Mouse (Mus musculus) forebrain, embryonic 14.5 days (tissue): ENCODE results near the gene Acot3. TPM values are rescaled to one million over a fixed set of nuclear protein-coding genes. Genes with fewer than 3 reads are reported as not detected.
"Not testable (repeated sequence)": the region's sequence is repeated elsewhere in the genome, so short reads cannot be mapped to it uniquely, and the experiment has no call there.

Experiments used
- ATAC-seq: fragments of 200-750 bp; cut with Nextera tagmentation; 2 replicates; pipeline ENCODE4 v1.8.0; 2017; ENCODE audit warnings: mild to moderate bottlenecking, moderate library complexity
- DNase-seq: peaks from one replicate; pipeline ENCODE4 v3.0.0-alpha.2; 2015; ENCODE audit warnings: low spot score
- H3K27ac ChIP-seq: fragments of 300-500 bp; sonication (generic); 2 replicates; pipeline ENCODE4 v1.5.1; 2014; ENCODE audit warnings: low read depth, mild to moderate bottlenecking, control low read depth, low read length, moderate library complexity
- H3K27me3 ChIP-seq: fragments of 300-500 bp; sonication (generic); replicated peaks from 2 replicates; pipeline ENCODE4 v1.6.1; 2014; ENCODE audit warnings: low read length, control low read depth, mixed read lengths; ENCODE audit not compliant: control insufficient read depth, insufficient read depth
- H3K36me3 ChIP-seq: fragments of 300-500 bp; sonication (generic); 2 replicates; pipeline ENCODE4 v1.6.1; 2014; ENCODE audit warnings: low read length, control low read depth; ENCODE audit not compliant: control insufficient read depth, insufficient read depth
- H3K4me1 ChIP-seq: fragments of 300-500 bp; sonication (generic); 2 replicates; pipeline ENCODE4 v1.6.1; 2014; ENCODE audit warnings: antibody characterized with exemption, low read length, control low read depth; ENCODE audit not compliant: control insufficient read depth, insufficient read depth
- H3K4me2 ChIP-seq: fragments of 300-500 bp; sonication (generic); 2 replicates; pipeline ENCODE4 v1.6.1; 2014; ENCODE audit warnings: mild to moderate bottlenecking, control low read depth, low read length
- H3K4me3 ChIP-seq: fragments of 300-500 bp; sonication (generic); 2 replicates; pipeline ENCODE4 v1.5.1; 2014; ENCODE audit warnings: low read depth, low read length, control low read depth
- H3K9ac ChIP-seq: fragments of 300-500 bp; sonication (generic); 2 replicates; pipeline ENCODE4 v1.6.1; 2014; ENCODE audit warnings: mild to moderate bottlenecking, low read length, control low read depth, moderate library complexity
- H3K9me3 ChIP-seq: fragments of 300-500 bp; sonication (generic); replicated peaks from 2 replicates; pipeline ENCODE4 v1.6.1; 2016; ENCODE audit warnings: low read length, control low read depth, mixed read lengths; ENCODE audit not compliant: control insufficient read depth
- WGBS: fragments of 180-500 bp; shearing (Covaris S2); extraction: QIAGEN DNeasy Blood & Tissue Kit; methylation state at CpG from one replicate; pipeline ENCODE4 v1.1.7; 2014; 5-methylcytosine and 5-hydroxymethylcytosine counted together
- polyA plus RNA-seq: library from polyadenylated mRNA; unstranded; fragments of >200 nt; fragmentation: Nextera tagmentation; extraction: Ambion mirVana; gene quantifications from 2 replicates; pipeline ENCODE4 v1.2.1, GENCODE M21; 2014

Gene Acot3
- polyA plus RNA-seq, 1 experiment from 2014 or later: 0.34 TPM

- H3K4me1 ChIP-seq, H3K9me3 ChIP-seq, H3K36me3 ChIP-seq, H3K27me3 ChIP-seq, H3K27ac ChIP-seq: not testable (repeated sequence)
- DNase-seq (peak; percentile 70), ATAC-seq (peak; percentile 79)
- H3K9ac ChIP-seq: peak within 1 kb of the TSS; percentile 70
- peak within 1 kb of the TSS; percentile 49 for H3K4me3 ChIP-seq
- peak within 1 kb of the TSS; percentile 70 for H3K4me2 ChIP-seq
- WGBS: under 1% methylated on average over 64 of the region's 80 CpGs
These were observed 48.9 kb downstream of the Acot3 start, which contains the start of gene Acot6 for GRCm38 (mm10) chr12:84100604-84101492. Acot6 (plus strand) TSS chr12:84100654.

DNA sequence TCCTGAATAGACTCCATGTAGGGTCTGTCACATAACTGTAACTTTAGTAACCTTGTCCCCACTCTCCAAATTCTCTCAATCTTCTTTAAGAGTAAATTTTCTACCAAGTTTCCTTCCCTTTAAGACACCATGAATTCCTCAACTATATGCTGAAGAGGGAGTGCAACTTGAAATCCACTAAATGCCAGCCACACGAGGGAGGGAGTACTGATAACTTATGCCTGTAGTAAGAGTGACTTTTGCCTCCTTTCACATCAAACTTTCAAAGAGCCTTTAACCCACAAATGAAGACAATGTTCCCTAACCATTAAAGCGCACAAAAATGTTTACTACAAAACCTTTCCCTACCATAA, 49.5 kb downstream of the Acot3 start:
- ATAC-seq (no peak), DNase-seq (no peak)
- Histone ChIP-seq H3K9ac (no peak overlapping the region; the same call in 1 of the 2 replicates), H3K4me3 (peak overlapping the region; percentile 49), H3K27ac (no peak overlapping the region), H3K4me1 (no peaks in the 10 kb centered on the region), H3K27me3 (no peaks in the 10 kb centered on the region), H3K9me3 (no peaks in the 10 kb centered on the region), H3K4me2 (peak overlapping the region; percentile 70), H3K36me3 (no peaks in the 10 kb centered on the region)
- WGBS: 53% methylated on average over 2 of the region's 2 CpGs

DNA sequence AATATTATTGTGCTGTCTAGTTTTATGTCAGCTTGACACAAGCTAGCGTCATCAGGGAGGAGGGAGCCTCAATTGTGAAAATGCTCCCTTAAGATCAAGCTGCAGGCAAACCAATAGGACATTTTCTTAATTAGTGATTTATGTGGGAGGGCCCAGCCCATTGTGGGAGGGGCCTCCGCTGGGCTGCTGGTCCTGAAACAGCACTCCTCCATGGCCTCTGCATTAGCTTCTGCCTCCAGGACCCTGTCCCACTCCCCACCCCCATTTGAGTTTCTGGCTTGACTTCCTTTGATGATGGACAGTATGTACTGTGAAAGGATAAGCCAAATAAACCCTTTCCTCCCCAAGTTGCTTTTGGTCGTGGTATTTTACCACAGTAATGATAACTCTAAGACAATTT, 55.1 kb downstream of the Acot3 start:
- H3K27ac ChIP-seq: no peak overlapping the region
- no peak for DNase-seq
- no peak for ATAC-seq
- no peaks in the 10 kb centered on the region for H3K9me3 ChIP-seq
- no peak overlapping the region for H3K4me3 ChIP-seq
- no peaks in the 10 kb centered on the region for H3K27me3 ChIP-seq
- H3K36me3 ChIP-seq: no peaks in the 10 kb centered on the region
- H3K4me1 ChIP-seq: no peaks in the 10 kb centered on the region
- no peak overlapping the region for H3K9ac ChIP-seq
- H3K4me2 ChIP-seq: no peak overlapping the region
- WGBS: 82% methylated on average over 3 of the region's 3 CpGs

DNA sequence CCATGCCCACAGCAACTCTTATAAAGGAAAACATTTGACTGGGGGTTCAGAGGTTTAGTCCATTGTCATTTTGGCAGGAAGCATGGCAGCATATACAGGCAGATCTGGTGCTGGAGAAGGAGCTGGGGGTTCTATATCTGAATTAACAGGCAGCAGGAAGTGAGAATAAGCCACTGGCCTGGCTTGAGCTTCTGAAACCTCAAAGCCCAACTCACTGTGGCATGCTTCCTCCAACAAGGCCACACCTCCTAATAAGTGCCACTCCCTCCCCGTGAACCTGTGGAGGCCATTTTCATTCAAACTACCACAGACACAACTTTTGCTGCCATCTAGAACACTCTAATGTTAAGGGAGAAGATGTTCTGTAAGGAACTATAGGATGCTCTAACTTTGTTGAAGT, 55.7 kb downstream of the Acot3 start:
- no peak overlapping the region for H3K4me2 ChIP-seq
- ATAC-seq (no peak), DNase-seq (no peak)

GRCm38 (mm10) chr12:84109924-84110323, 58.0 kb downstream of the Acot3 start:
- peaks cover 1% of the 10 kb centered on the region for H3K4me1 ChIP-seq
- WGBS: 69% methylated on average over 1 of the region's 1 CpGs
- H3K27me3 ChIP-seq: no peaks in the 10 kb centered on the region
- H3K9ac ChIP-seq: no peak overlapping the region
- DNase-seq (no peak), ATAC-seq (no peak)
- H3K27ac ChIP-seq: no peak overlapping the region
- no peak overlapping the region for H3K4me3 ChIP-seq
- H3K36me3 ChIP-seq: no peaks in the 10 kb centered on the region
- H3K4me2 ChIP-seq: no peak overlapping the region
- no peaks in the 10 kb centered on the region for H3K9me3 ChIP-seq

More for the DNA sequence above, 55.7 kb downstream of the Acot3 start:
- Histone ChIP-seq H3K27ac (no peak overlapping the region), H3K27me3 (no peaks in the 10 kb centered on the region), H3K9me3 (no peaks in the 10 kb centered on the region), H3K4me3 (no peak overlapping the region), H3K4me1 (no peaks in the 10 kb centered on the region), H3K36me3 (no peaks in the 10 kb centered on the region), H3K9ac (no peak overlapping the region)
- 74% methylated on average over 1 of the region's 1 CpGs for WGBS

Other genes starting within 250 kb of the Acot3 start
- gene Numb, start 130.2 kb upstream of the Acot3 start, polyA plus RNA-seq: 12.9 and 16.2 TPM in 2 replicates
- gene Riox1, start 101.5 kb upstream of the Acot3 start, polyA plus RNA-seq: 8.7 and 9.9 TPM in 2 replicates
- not detected in 2 replicates for gene Heatr4, start 67.3 kb upstream of the Acot3 start, polyA plus RNA-seq
- gene Acot2, start 64.3 kb upstream of the Acot3 start, polyA plus RNA-seq: 4.3 and 5.6 TPM in 2 replicates
- 81.2 and 83.6 TPM in 2 replicates for gene Acot1, start 42.7 kb upstream of the Acot3 start, polyA plus RNA-seq
- 0.14 and 0.22 TPM in 2 replicates for gene Acot4, start 13.8 kb upstream of the Acot3 start, polyA plus RNA-seq
- not detected in 2 replicates for gene Gm49366, start 13.2 kb upstream of the Acot3 start, polyA plus RNA-seq
- not detected in 2 replicates for gene Acot5, start 17.2 kb downstream of the Acot3 start, polyA plus RNA-seq
- gene Acot6, start 48.5 kb downstream of the Acot3 start, polyA plus RNA-seq: 1.5 and 1.8 TPM in 2 replicates
- 6.6 and 8.9 TPM in 2 replicates for gene Dnal1, start 62.2 kb downstream of the Acot3 start, polyA plus RNA-seq
- gene Pnma1, start 96.3 kb downstream of the Acot3 start, polyA plus RNA-seq: 4.1 and 6.0 TPM in 2 replicates
- gene Elmsan1, start 166.7 kb downstream of the Acot3 start, polyA plus RNA-seq: 3.2 and 3.4 TPM in 2 replicates
- 13.0 and 14.2 TPM in 2 replicates for gene Ptgr2, start 233.1 kb downstream of the Acot3 start, polyA plus RNA-seq